Mouse (Mus musculus) CH12.LX (cell line): ENCODE measurements at regions not wholly inside any gene's neighbourhood (a gene's known extent, or its start where the extent isn't known, plus 50 kb on each side); places are given as distances from the start of the nearest gene placed in this dataset.

Experiments used
- DNase-seq: peaks from one replicate; pipeline ENCODE4 v3.0.0-alpha.2; 2013; ENCODE audit errors: extremely low read depth
- H3K27ac ChIP-seq: 2 replicates; pipeline ENCODE4 v1.5.1; 2012; ENCODE audit warnings: low read depth, mild to moderate bottlenecking, control low read depth, moderate library complexity; ENCODE audit not compliant: insufficient read depth
- H3K27me3 ChIP-seq: replicated peaks from 2 replicates; pipeline ENCODE3; 2012; ENCODE audit warnings: inconsistent platforms
- H3K36me3 ChIP-seq, 2 experiments: replicated peaks in 1 of 2; 2 replicates each; pipeline versions ENCODE3 to v1.6.1; 2012; ENCODE audit warnings: inconsistent platforms in 1 of 2, low read length in 1 of 2, mild to moderate bottlenecking in 1 of 2, mixed read lengths in 1 of 2, moderate library complexity in 1 of 2; ENCODE audit not compliant: control insufficient read depth in 1 of 2, insufficient read depth in 1 of 2
- H3K4me1 ChIP-seq, 2 experiments: 2 replicates each; pipeline ENCODE4 v1.6.1; 2012; ENCODE audit warnings: inconsistent platforms in 1 of 2, moderate library complexity in 1 of 2; ENCODE audit not compliant: insufficient read depth in 2 of 2, control insufficient read depth in 1 of 2
- H3K4me2 ChIP-seq: 2 replicates; pipeline ENCODE4 v1.6.1; 2012; ENCODE audit warnings: low read depth, mild to moderate bottlenecking, control low read depth; ENCODE audit not compliant: poor library complexity, insufficient read depth, severe bottlenecking
- H3K4me3 ChIP-seq, 3 experiments: fragments of 150-350 bp in 1 of 3; sonication (generic) in 1 of 3; replicated peaks in 1 of 3; 2 replicates each; pipeline versions ENCODE3 to v1.5.1; 2011 to 2012; ENCODE audit warnings: low read depth in 2 of 3, low read length in 2 of 3, mild to moderate bottlenecking in 2 of 3, moderate library complexity in 2 of 3, control low read depth in 1 of 3, improper control_type of control experiment in 1 of 3, inconsistent platforms in 1 of 3, mixed read lengths in 1 of 3; ENCODE audit not compliant: poor library complexity in 1 of 3
- H3K79me2 ChIP-seq: replicated peaks from 2 replicates; pipeline ENCODE4 v1.6.1; 2012; ENCODE audit warnings: mild to moderate bottlenecking, moderate library complexity; ENCODE audit not compliant: control insufficient read depth, poor library complexity, insufficient read depth, severe bottlenecking; ENCODE audit errors: extremely low read depth
- H3K9ac ChIP-seq: 2 replicates; pipeline ENCODE4 v1.6.1; 2012; ENCODE audit warnings: low read depth, mild to moderate bottlenecking, control low read depth, moderate library complexity; ENCODE audit not compliant: insufficient read depth
- H3K9me3 ChIP-seq: replicated peaks from 2 replicates; pipeline ENCODE3; 2012; ENCODE audit warnings: low read length, inconsistent platforms, mixed read lengths
- BHLHE40 ChIP-seq: IDR thresholded peaks from 2 replicates; pipeline ENCODE4 v1.6.1; 2011; ENCODE audit warnings: mild to moderate bottlenecking, low read depth, low read length, improper control_type of control experiment
- CHD2 ChIP-seq: IDR thresholded peaks from 2 replicates; pipeline ENCODE4 v1.6.1; 2011; ENCODE audit warnings: low read length, improper control_type of control experiment
- CTCF ChIP-seq, 2 experiments: IDR thresholded peaks in 1 of 2; conservative IDR thresholded peaks in 1 of 2; 2 replicates each; pipeline ENCODE4 v1.5.1; 2011 to 2012; ENCODE audit warnings: low read depth in 2 of 2, low read length in 2 of 2, improper control_type of control experiment in 1 of 2, inconsistent platforms in 1 of 2, mild to moderate bottlenecking in 1 of 2, moderate library complexity in 1 of 2
- E2F4 ChIP-seq: IDR thresholded peaks from 2 replicates; pipeline ENCODE4 v1.6.1; 2011; ENCODE audit warnings: low read depth, low read length, improper control_type of control experiment; ENCODE audit not compliant: insufficient replicate concordance
- ELF1 ChIP-seq: IDR thresholded peaks from 2 replicates; pipeline ENCODE4 v1.6.1; 2014; ENCODE audit warnings: low read depth, mild to moderate bottlenecking, inconsistent platforms, low read length, improper control_type of control experiment
- EP300 ChIP-seq: IDR thresholded peaks from 2 replicates; pipeline ENCODE4 v1.6.1; 2011; ENCODE audit warnings: low read length, improper control_type of control experiment
- ETS1 ChIP-seq: conservative IDR thresholded peaks from 2 replicates; pipeline ENCODE4 v1.6.1; 2012; ENCODE audit warnings: low read depth, mild to moderate bottlenecking, inconsistent platforms, low read length, improper control_type of control experiment, moderate library complexity
- JUND ChIP-seq: conservative IDR thresholded peaks from 2 replicates; pipeline ENCODE4 v1.6.1; 2011; ENCODE audit warnings: low read depth, low read length, improper control_type of control experiment
- KAT2A ChIP-seq: IDR thresholded peaks from 2 replicates; pipeline ENCODE4 v1.6.1; 2012; ENCODE audit warnings: low read length, improper control_type of control experiment, inconsistent platforms; ENCODE audit not compliant: insufficient replicate concordance
- MAZ ChIP-seq: IDR thresholded peaks from 2 replicates; pipeline ENCODE4 v1.6.1; 2012; ENCODE audit warnings: low read depth, mild to moderate bottlenecking, inconsistent platforms, low read length, improper control_type of control experiment, moderate library complexity
- MEF2A ChIP-seq: IDR thresholded peaks from 2 replicates; pipeline ENCODE4 v1.6.1; 2014; ENCODE audit warnings: low read depth, mild to moderate bottlenecking, inconsistent platforms, low read length, improper control_type of control experiment, borderline replicate concordance
- MYC ChIP-seq: IDR thresholded peaks from 2 replicates; pipeline ENCODE4 v1.6.1; 2011; ENCODE audit warnings: low read depth, mild to moderate bottlenecking, improper control_type of control experiment, low read length
- NELFE ChIP-seq: IDR thresholded peaks from 2 replicates; pipeline ENCODE4 v1.6.1; 2011; ENCODE audit warnings: low read depth, low read length, improper control_type of control experiment
- POLR2A ChIP-seq: IDR thresholded peaks from 2 replicates; pipeline ENCODE4 v1.6.1; 2011; ENCODE audit warnings: low read depth, mild to moderate bottlenecking, improper control_type of control experiment, low read length
- POLR2AphosphoS2 ChIP-seq: IDR thresholded peaks from 2 replicates; pipeline ENCODE4 v1.6.1; 2011; ENCODE audit warnings: low read depth, low read length, improper control_type of control experiment
- RAD21 ChIP-seq: IDR thresholded peaks from 2 replicates; pipeline ENCODE4 v1.6.1; 2011; ENCODE audit warnings: low read depth, mild to moderate bottlenecking, low read length, improper control_type of control experiment, moderate library complexity
- SIN3A ChIP-seq: IDR thresholded peaks from 2 replicates; pipeline ENCODE4 v1.6.1; 2012; ENCODE audit warnings: low read length, improper control_type of control experiment, inconsistent platforms
- SMC3 ChIP-seq: IDR thresholded peaks from 2 replicates; pipeline ENCODE4 v1.6.1; 2011; ENCODE audit warnings: low read depth, low read length, improper control_type of control experiment
- TBP ChIP-seq: conservative IDR thresholded peaks from 2 replicates; pipeline ENCODE4 v1.6.1; 2011; ENCODE audit warnings: low read depth, low read length, improper control_type of control experiment
- USF2 ChIP-seq: conservative IDR thresholded peaks from 2 replicates; pipeline ENCODE4 v1.6.1; 2011; ENCODE audit warnings: low read depth, low read length, improper control_type of control experiment
- ZC3H11A ChIP-seq: IDR thresholded peaks from 2 replicates; pipeline ENCODE4 v1.6.1; 2012; ENCODE audit warnings: low read depth, mild to moderate bottlenecking, inconsistent platforms, low read length, improper control_type of control experiment
- dilution Hi-C: fragments of 300-500 bp; cut with MboI; formaldehyde crosslinking; loops from 2 replicates; pipeline ENCODE4 v1.14.3; 2020; ENCODE audit warnings: low sequenced_read_pairs; ENCODE audit not compliant: extremely low pct_unique_long_range_greater_than_20kb, extremely low pct_ligation_motif_present
- in situ Hi-C: fragments of 300-500 bp; cut with MboI; formaldehyde crosslinking; loops from 3 replicates; pipeline ENCODE4 v1.14.3; 2019; ENCODE audit warnings: low sequenced_read_pairs, low pct_ligation_motif_present, low pct_unique_long_range_greater_than_20kb, mixed read lengths

DNA sequence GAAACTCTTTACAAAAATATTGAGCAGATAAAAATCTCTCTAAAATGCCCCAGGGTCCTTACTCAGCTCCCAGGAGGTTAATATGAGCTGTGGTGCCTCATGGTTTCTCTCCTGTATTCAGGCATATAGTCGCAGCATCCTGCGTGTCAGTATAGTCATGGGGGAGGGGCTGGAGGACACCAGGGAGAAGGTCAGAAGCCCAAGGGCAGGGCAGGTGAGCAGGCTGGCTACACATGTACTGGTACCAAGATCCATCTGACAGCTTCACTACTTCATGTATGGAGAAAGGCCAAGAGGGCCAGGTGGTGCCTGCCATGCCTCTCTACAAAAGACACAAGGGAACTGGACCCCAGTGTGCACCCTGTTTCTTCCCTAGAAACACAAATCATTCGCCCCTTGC, 524.4 kb downstream of the Fam19a5 start:
- no peak for TF ChIP-seq NELFE
- no peak for TF ChIP-seq E2F4
- TF ChIP-seq SIN3A, result no peak
- no peak for TF ChIP-seq MEF2A
- TF ChIP-seq EP300, result no peak
- no peak for TF ChIP-seq USF2
- no peak for TF ChIP-seq CTCF (conservative IDR thresholded peaks at IDR 0.05 in 1 of 2, IDR thresholded peaks at IDR 0.05 in 1 of 2; ENCODE audit: low read depth in 2 of 2, low read length in 2 of 2)
- in situ Hi-C loops (no loop called here), dilution Hi-C loops (no loop called here)
- H3K9me3 ChIP-seq, result peaks cover 77% of the 10 kb centered on the region
- no peak overlapping the region for H3K4me2 ChIP-seq
- H3K27ac ChIP-seq, result no peak overlapping the region
- no peaks in the 10 kb centered on the region for H3K27me3 ChIP-seq
- no peaks in the 10 kb centered on the region for H3K79me2 ChIP-seq
- no peak for DNase-seq
- no peaks in the 10 kb centered on the region for H3K36me3 ChIP-seq
- H3K9ac ChIP-seq, result no peak overlapping the region
- H3K4me1 ChIP-seq, result no peaks in the 10 kb centered on the region
- no peak overlapping the region for H3K4me3 ChIP-seq

DNA sequence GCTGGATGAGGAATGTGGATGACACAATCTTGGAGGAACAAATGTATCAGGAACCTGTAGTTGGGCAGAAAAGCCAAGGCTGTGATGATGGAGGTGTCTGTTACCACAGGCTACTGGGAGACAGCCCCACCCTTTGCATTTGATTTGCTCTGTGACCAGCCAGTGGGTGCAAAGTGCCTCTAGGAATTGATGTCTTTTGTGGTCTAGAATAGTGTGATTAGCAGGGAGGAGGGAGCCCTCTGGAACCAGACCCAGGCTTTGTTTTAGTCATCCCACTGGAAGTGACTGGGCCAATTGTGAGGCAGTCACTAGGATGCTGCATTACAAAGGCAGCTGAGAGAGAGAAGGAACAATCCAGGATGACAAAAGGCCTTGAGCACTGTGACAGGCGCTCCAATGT, 527.4 kb upstream of the Zdhhc25 start:
- in situ Hi-C loops (no loop called here), dilution Hi-C loops (no loop called here)
- H3K9me3 ChIP-seq, result peaks cover 90% of the 10 kb centered on the region
- no peak overlapping the region for H3K27ac ChIP-seq
- no peaks in the 10 kb centered on the region for H3K27me3 ChIP-seq
- no peak overlapping the region for H3K9ac ChIP-seq
- no peak overlapping the region for H3K4me3 ChIP-seq
- H3K4me2 ChIP-seq, result no peak overlapping the region
- no peak for TF ChIP-seq RAD21
- no peak for TF ChIP-seq KAT2A
- TF ChIP-seq SIN3A, result no peak
- no peak for TF ChIP-seq ZC3H11A
- no peak for TF ChIP-seq POLR2A
- TF ChIP-seq MAZ, result no peak
- no peak for TF ChIP-seq SMC3
- TF ChIP-seq TBP, result no peak
- TF ChIP-seq MEF2A, result no peak
- no peak for TF ChIP-seq USF2
- no peak for TF ChIP-seq NELFE
- TF ChIP-seq CHD2, result no peak
- TF ChIP-seq BHLHE40, result no peak
- no peak for TF ChIP-seq ELF1
- no peak for TF ChIP-seq JUND
- TF ChIP-seq CTCF (conservative IDR thresholded peaks at IDR 0.05 in 1 of 2, IDR thresholded peaks at IDR 0.05 in 1 of 2; ENCODE audit: low read depth in 2 of 2, low read length in 2 of 2), result no peak
- no peak for TF ChIP-seq ETS1
- TF ChIP-seq POLR2AphosphoS2, result no peak
- TF ChIP-seq MYC, result no peak
- no peaks in the 10 kb centered on the region for H3K79me2 ChIP-seq
- H3K36me3 ChIP-seq, result no peaks in the 10 kb centered on the region
- H3K4me1 ChIP-seq, result no peaks in the 10 kb centered on the region
- no peak for DNase-seq
